Mouse (Mus musculus): ENCODE data around the gene Crtac1.
A peak's percentile ranks its signal among the peaks of the same experiment; 100 is the strongest.

Gene Crtac1

GRCm38 (mm10) chr19:42332081-42332736 lies 99.4 kb downstream of the Crtac1 start:
- no peak for DNase-seq (ENCODE audit: inconsistent age in 2 of 2, low spot score in 1 of 2)

GRCm38 (mm10) chr19:42331446-42331845 lies 100.1 kb downstream of the Crtac1 start:
- DNase-seq (ENCODE audit: inconsistent age in 2 of 2, low spot score in 1 of 2): peak; percentile 68 to 87

- no peak for DNase-seq (ENCODE audit: inconsistent age in 2 of 2, low spot score in 1 of 2)
Observed at GRCm38 (mm10) chr19:42328160-42328559, 103.4 kb downstream of the Crtac1 start.

GRCm38 (mm10) chr19:42325894-42326293 lies 105.7 kb downstream of the Crtac1 start:
- peak; percentile 74 to 91 for DNase-seq (ENCODE audit: inconsistent age in 2 of 2, low spot score in 1 of 2)

- DNase-seq (ENCODE audit: inconsistent age in 2 of 2, low spot score in 1 of 2): no peak
Observed at GRCm38 (mm10) chr19:42322357-42323090, 109.1 kb downstream of the Crtac1 start.

- DNase-seq (ENCODE audit: inconsistent age in 2 of 2, low spot score in 1 of 2): no peak
Observed at GRCm38 (mm10) chr19:42321936-42322335, 109.6 kb downstream of the Crtac1 start.

- DNase-seq (ENCODE audit: inconsistent age in 2 of 2, low spot score in 1 of 2): peak in 1 of 2 experiments; percentile 21
Observed at GRCm38 (mm10) chr19:42317648-42318425, 113.7 kb downstream of the Crtac1 start.

- no peak for DNase-seq (ENCODE audit: inconsistent age in 2 of 2, low spot score in 1 of 2)
Observed at GRCm38 (mm10) chr19:42316998-42317397, 114.6 kb downstream of the Crtac1 start.

- peak in 1 of 2 experiments; percentile 30 for DNase-seq (ENCODE audit: inconsistent age in 2 of 2, low spot score in 1 of 2)
Observed at GRCm38 (mm10) chr19:42316525-42316924, 115.1 kb downstream of the Crtac1 start.

GRCm38 (mm10) chr19:42315914-42316313 lies 115.7 kb downstream of the Crtac1 start:
- DNase-seq (ENCODE audit: inconsistent age in 2 of 2, low spot score in 1 of 2): peak; percentile 67 to 91

- DNase-seq (ENCODE audit: inconsistent age in 2 of 2, low spot score in 1 of 2): no peak
Observed at GRCm38 (mm10) chr19:42315070-42315679, 116.4 kb downstream of the Crtac1 start.

GRCm38 (mm10) chr19:42312191-42312590 lies 119.4 kb downstream of the Crtac1 start:
- no peak for DNase-seq (ENCODE audit: inconsistent age in 2 of 2, low spot score in 1 of 2)

- DNase-seq (ENCODE audit: inconsistent age in 2 of 2, low spot score in 1 of 2): no peak
Observed at GRCm38 (mm10) chr19:42311332-42311731, 120.3 kb downstream of the Crtac1 start.

- no peak for DNase-seq (ENCODE audit: inconsistent age in 2 of 2, low spot score in 1 of 2)
Observed at GRCm38 (mm10) chr19:42308931-42309330, 122.7 kb downstream of the Crtac1 start.

- DNase-seq (ENCODE audit: inconsistent age in 2 of 2, low spot score in 1 of 2): no peak
Observed at GRCm38 (mm10) chr19:42307019-42307418, 124.6 kb downstream of the Crtac1 start.

GRCm38 (mm10) chr19:42306202-42306601 lies 125.4 kb downstream of the Crtac1 start:
- no peak for DNase-seq (ENCODE audit: inconsistent age in 2 of 2, low spot score in 1 of 2)

GRCm38 (mm10) chr19:42305746-42306145 lies 125.8 kb downstream of the Crtac1 start:
- no peak for DNase-seq (ENCODE audit: inconsistent age in 2 of 2, low spot score in 1 of 2)

GRCm38 (mm10) chr19:42304506-42304905 lies 127.1 kb downstream of the Crtac1 start:
- no peak for DNase-seq (ENCODE audit: inconsistent age in 2 of 2, low spot score in 1 of 2)

GRCm38 (mm10) chr19:42303210-42303813 lies 128.3 kb downstream of the Crtac1 start:
- no peak for DNase-seq (ENCODE audit: inconsistent age in 2 of 2, low spot score in 1 of 2)

- no peak for DNase-seq (ENCODE audit: inconsistent age in 2 of 2, low spot score in 1 of 2)
Observed at GRCm38 (mm10) chr19:42293216-42293615, 138.4 kb downstream of the Crtac1 start.

GRCm38 (mm10) chr19:42292106-42292505 lies 139.5 kb downstream of the Crtac1 start:
- DNase-seq (ENCODE audit: inconsistent age in 2 of 2, low spot score in 1 of 2): no peak

All from adrenal gland, adult (tissue).